Mouse (Mus musculus): ENCODE results near the gene Tut4.

GRCm38 (mm10) chr4:108436225-108436624 is 23.0 kb upstream of the Tut4 start:
- TF ChIP-seq MYOG (IDR thresholded peaks at IDR 0.05; ENCODE audit: control insufficient read depth in 1 of 3, insufficient read depth in 1 of 3, insufficient read length in 2 of 3, low read depth in 2 of 3), result no peak
- no peak for TF ChIP-seq TCF3 (IDR thresholded peaks at IDR 0.05; ENCODE audit: insufficient read length, low read depth)
- no peak for TF ChIP-seq POLR2A (IDR thresholded peaks at IDR 0.05; ENCODE audit: insufficient read length, low read depth)
- no peak for TF ChIP-seq E2F4 (IDR thresholded peaks at IDR 0.05; ENCODE audit: insufficient read depth)
- TF ChIP-seq USF1 (IDR thresholded peaks at IDR 0.05; ENCODE audit: low read depth), result no peak
- TF ChIP-seq MAX (IDR thresholded peaks at IDR 0.05; ENCODE audit: low read depth), result no peak
- TF ChIP-seq POLR2AphosphoS2 (IDR thresholded peaks at IDR 0.05; ENCODE audit: insufficient read length, low read depth), result no peak

Data from myocyte (in vitro differentiated cells).